34 mouse cellular contexts compared by ENCODE assay signal in genomic region chr13:41128326-41128725, GRCm38 (mm10). TPM values are rescaled to one million over a fixed set of nuclear protein-coding genes. Genes with fewer than 3 reads are reported as not detected.
DNase-seq lines count a peak whose midpoint lies in the region; ATAC-seq lines count a peak whose summit lies in the region.
"Had no signal": no experiment of that assay in that cellular context is flagged by ENCODE, and none has a peak within 500 bp of the region (broad histone marks: within the 10 kb centered on the region; RNA-seq: fewer than 3 reads in every experiment).

No protein-coding gene starts in this region.

- peak; percentile 63 for DNase-seq in 416B (ENCODE audit: low read depth)
- DNase-seq in A20 (ENCODE audit: low read depth, low spot score), result peak; percentile 56
- DNase-seq in urinary bladder, postnatal 4 days (ENCODE audit: low spot score in 2 of 2), result no peak
- no peak for DNase-seq in left cerebral cortex, adult 8-10 months (ENCODE audit: low spot score in 2 of 2)
- DNase-seq in gastrocnemius, postnatal 36 days, result no peak
- DNase-seq: adrenal gland, adult 8-10 months; cerebellum, adult 8-10 months; cerebellum, postnatal 25 days; gastrocnemius, postnatal 25 days; heart, postnatal 14 days; kidney, adult 9 months; kidney, postnatal 14 days; lung, postnatal 36 days; right cerebral cortex, postnatal 4 days; thymus, adult 2 months had no signal

- intact Hi-C loops in gastrocnemius, postnatal 36 days (cut with DNase I), result no loop called here

- peak; percentile 61 for ATAC-seq in activated CD4-positive, CD25-positive, alpha-beta regulatory T cell, adult 4 months
- peak; percentile 75 for ATAC-seq in inflammation-experienced regulatory T-cells, adult 6 months
- ATAC-seq: forebrain, embryonic 15.5 days; hindbrain, postnatal 0 days; intestine, postnatal 0 days; midbrain, embryonic 15.5 days had no signal

RNA-seq across cellular contexts. Expression of gene Sycp2l, which starts 14.2 kb away (rescaled TPM):
- polyA plus RNA-seq in activated CD4-positive, CD25-positive, alpha-beta regulatory T cell, adult 4 months (2017; shearing (Covaris generic)), result under 1 TPM in 1 of 2 experiments, not detected in 1; 0.33 TPM
- under 1 TPM in 1 of 3 experiments, not detected in 2; 0.38 TPM for polyA plus RNA-seq in inflammation-experienced regulatory T-cells, adult 6 months (2017; shearing (Covaris generic))
- under 1 TPM in 3 of 4 experiments, not detected in 1; 0.37 to 0.49 (median 0.44) TPM for total RNA-seq in left cerebral cortex, adult 8-10 months (2022)
- not detected for total RNA-seq in gastrocnemius, postnatal 36 days (2021)
- total RNA-seq: adrenal gland, adult 8-10 months; gastrocnemius, adult 18-20 months; heart, postnatal 14 days; hindbrain, postnatal 0 days; neutrophil, adult 5-6 weeks had no signal
- polyA plus RNA-seq: embryonic facial prominence, embryonic 11.5 days; forebrain, embryonic 10.5 days; forebrain, embryonic 15.5 days; heart, embryonic 14.5 days; hindbrain, embryonic 12.5 days; intestine, postnatal 0 days; limb, embryonic 13.5 days; liver, embryonic 11.5 days; liver, embryonic 16.5 days; lung, embryonic 16.5 days; midbrain, embryonic 15.5 days; neural tube, embryonic 11.5 days had no signal

RNA-seq across cellular contexts. Expression of gene Gcm2, which starts 17.5 kb away (rescaled TPM):
- polyA plus RNA-seq in activated CD4-positive, CD25-positive, alpha-beta regulatory T cell, adult 4 months (2017; shearing (Covaris generic)), result under 1 TPM in 1 of 2 experiments, not detected in 1; 0.38 TPM
- under 1 TPM in 1 of 3 experiments, not detected in 2; 0.95 TPM for polyA plus RNA-seq in inflammation-experienced regulatory T-cells, adult 6 months (2017; shearing (Covaris generic))
- not detected for total RNA-seq in left cerebral cortex, adult 8-10 months (2022)
- not detected for total RNA-seq in gastrocnemius, postnatal 36 days (2021)
- total RNA-seq: adrenal gland, adult 8-10 months; gastrocnemius, adult 18-20 months; gastrocnemius, postnatal 25 days; heart, postnatal 14 days; hindbrain, postnatal 0 days; left cerebral cortex, postnatal 36 days; neutrophil, adult 5-6 weeks had no signal
- polyA plus RNA-seq: embryonic facial prominence, embryonic 11.5 days; forebrain, embryonic 10.5 days; forebrain, embryonic 15.5 days; frontal cortex, adult 2 months; heart, embryonic 14.5 days; hindbrain, embryonic 12.5 days; hindbrain, postnatal 0 days; intestine, postnatal 0 days; limb, embryonic 13.5 days; liver, embryonic 11.5 days; liver, embryonic 16.5 days; lung, embryonic 16.5 days; midbrain, embryonic 15.5 days had no signal

RNA-seq across cellular contexts. Expression of gene Mak, which starts 48.8 kb away (rescaled TPM):
- polyA plus RNA-seq in activated CD4-positive, CD25-positive, alpha-beta regulatory T cell, adult 4 months (2017; shearing (Covaris generic)), result under 1 TPM in 1 of 2 experiments, not detected in 1; 0.12 TPM
- under 1 TPM in 1 of 3 experiments, not detected in 2; 0.13 TPM for polyA plus RNA-seq in inflammation-experienced regulatory T-cells, adult 6 months (2017; shearing (Covaris generic))
- 1 to 10 TPM; 3.1 to 3.7 (median 3.2) TPM for total RNA-seq in left cerebral cortex, adult 8-10 months (2022)
- not detected for total RNA-seq in gastrocnemius, postnatal 36 days (2021)
- total RNA-seq: gastrocnemius, adult 18-20 months; gastrocnemius, postnatal 25 days; neutrophil, adult 5-6 weeks had no signal

Comparison
In these comparisons a context has a peak if more than half of its experiments do, and no peak if none do; other contexts are left out.
1. DNase-seq: peak in 416B (single experiment) and A20 (single experiment); none in urinary bladder, postnatal 4 days (0 of 2), left cerebral cortex, adult 8-10 months (0 of 2) and gastrocnemius, postnatal 36 days (0 of 2).
2. RNA of gene Mak, which starts 48.8 kb away (total RNA-seq): 3.1 to 3.7 TPM in left cerebral cortex, adult 8-10 months; not detected in gastrocnemius, postnatal 36 days; every median in the first group is over 4 times any median in the second.